Mouse (Mus musculus): ENCODE results near the gene Tex45. TPM values are rescaled to one million over a fixed set of nuclear protein-coding genes. Genes with fewer than 3 reads are reported as not detected.

Gene Tex45
- polyA plus RNA-seq, 1 experiment from 2014 or later: 0.23 TPM

- under 1% methylated on average over 25 of the region's 25 CpGs for WGBS
- H3K27ac ChIP-seq (ENCODE audit: low read depth, low read length): no peak within 1 kb of the TSS
- peak; percentile 97 for DNase-seq (ENCODE audit: low spot score, missing footprints)
- H3K36me3 ChIP-seq (ENCODE audit: control insufficient read depth, insufficient read depth, low read length): peaks cover 3% of the 10 kb centered on the region; the same call in 1 of the 2 replicates
- H3K4me1 ChIP-seq (ENCODE audit: control insufficient read depth, insufficient read depth, low read length): 0 out of 2 replicates have a peak, but pooled peaks cover 2% of the 10 kb centered on the region
- no peaks in the 10 kb centered on the region for H3K9me3 ChIP-seq (ENCODE audit: control insufficient read depth, low read length)
- peak within 1 kb of the TSS; percentile 85 for H3K4me2 ChIP-seq
- peak within 1 kb of the TSS; percentile 68 for H3K9ac ChIP-seq (ENCODE audit: low read length)
- no peaks in the 10 kb centered on the region for H3K27me3 ChIP-seq (ENCODE audit: control insufficient read depth, insufficient read depth, low read length)
- ATAC-seq (ENCODE audit: low FRiP score): peak; percentile 74
- H3K4me3 ChIP-seq (ENCODE audit: low read depth, low read length): peak within 1 kb of the TSS; percentile 55
Measured at GRCm38 (mm10) chr8:3515260-3515671, 44.6 kb downstream of the Tex45 start, which contains the start of gene Pnpla6. Gene Pnpla6, plus strand, starts transcription at chr8:3515384.

DNA sequence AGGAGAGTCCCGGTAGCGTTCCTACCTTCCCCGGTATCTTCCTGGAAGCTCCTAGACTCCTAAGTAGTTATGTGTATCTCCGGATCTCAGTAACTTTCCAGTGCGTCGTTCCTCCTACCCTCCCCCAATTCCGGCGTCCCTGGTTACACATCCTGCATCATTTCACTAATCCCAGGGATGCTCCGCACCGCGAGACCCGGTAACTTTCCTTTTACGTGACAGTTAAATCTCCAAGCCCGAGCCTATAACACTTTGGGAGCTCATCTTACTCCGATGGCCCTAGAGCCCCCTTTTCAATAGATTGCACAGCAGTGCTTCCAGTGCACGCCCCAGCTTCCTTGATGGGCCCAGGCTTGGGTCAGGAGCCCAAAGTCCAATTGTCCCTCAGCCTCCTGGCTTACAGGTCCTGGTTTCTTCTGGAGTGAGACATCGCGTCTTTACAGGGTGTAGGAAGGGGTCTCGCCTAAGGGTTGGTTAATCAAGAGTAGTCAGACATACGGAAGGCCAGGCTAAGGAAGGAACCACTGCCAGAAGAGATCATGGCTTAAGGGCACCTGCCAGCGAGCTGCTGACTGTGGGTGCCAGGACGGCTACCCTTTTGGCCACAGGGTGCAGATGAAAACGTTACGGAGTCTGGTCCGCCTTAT is 45.2 kb downstream of the Tex45 start:
- peak overlapping the region; percentile 85 for H3K4me2 ChIP-seq
- H3K27ac ChIP-seq (ENCODE audit: low read depth, low read length): no peak overlapping the region
- H3K9ac ChIP-seq (ENCODE audit: low read length): peak overlapping the region; percentile 68
- H3K9me3 ChIP-seq (ENCODE audit: control insufficient read depth, low read length): no peaks in the 10 kb centered on the region
- ATAC-seq (ENCODE audit: low FRiP score) (peak; percentile 38), DNase-seq (ENCODE audit: low spot score, missing footprints) (peak; percentile 94)
- no peaks in the 10 kb centered on the region for H3K27me3 ChIP-seq (ENCODE audit: control insufficient read depth, insufficient read depth, low read length)
- peaks cover 3% of the 10 kb centered on the region; the same call in 1 of the 2 replicates for H3K36me3 ChIP-seq (ENCODE audit: control insufficient read depth, insufficient read depth, low read length)
- 0 out of 2 replicates have a peak, but pooled peaks cover 2% of the 10 kb centered on the region for H3K4me1 ChIP-seq (ENCODE audit: control insufficient read depth, insufficient read depth, low read length)
- under 1% methylated on average over 25 of the region's 25 CpGs for WGBS
- H3K4me3 ChIP-seq (ENCODE audit: low read depth, low read length): peak overlapping the region; percentile 55

GRCm38 (mm10) chr8:3516450-3517116 is 45.9 kb downstream of the Tex45 start:
- H3K27me3 ChIP-seq (ENCODE audit: control insufficient read depth, insufficient read depth, low read length): no peaks in the 10 kb centered on the region
- WGBS: 2% methylated on average over 36 of the region's 36 CpGs
- H3K36me3 ChIP-seq (ENCODE audit: control insufficient read depth, insufficient read depth, low read length): peaks cover 3% of the 10 kb centered on the region; the same call in 1 of the 2 replicates
- H3K4me3 ChIP-seq (ENCODE audit: low read depth, low read length): peak overlapping the region; percentile 55
- no peaks in the 10 kb centered on the region for H3K9me3 ChIP-seq (ENCODE audit: control insufficient read depth, low read length)
- 0 out of 2 replicates have a peak, but pooled peaks cover 2% of the 10 kb centered on the region for H3K4me1 ChIP-seq (ENCODE audit: control insufficient read depth, insufficient read depth, low read length)
- peak; percentile 98 for DNase-seq (ENCODE audit: low spot score, missing footprints)
- H3K4me2 ChIP-seq: peak overlapping the region; percentile 85
- ATAC-seq (ENCODE audit: low FRiP score): peak; percentile 91
- H3K9ac ChIP-seq (ENCODE audit: low read length): peak overlapping the region; percentile 68
- H3K27ac ChIP-seq (ENCODE audit: low read depth, low read length): no peak overlapping the region

DNA sequence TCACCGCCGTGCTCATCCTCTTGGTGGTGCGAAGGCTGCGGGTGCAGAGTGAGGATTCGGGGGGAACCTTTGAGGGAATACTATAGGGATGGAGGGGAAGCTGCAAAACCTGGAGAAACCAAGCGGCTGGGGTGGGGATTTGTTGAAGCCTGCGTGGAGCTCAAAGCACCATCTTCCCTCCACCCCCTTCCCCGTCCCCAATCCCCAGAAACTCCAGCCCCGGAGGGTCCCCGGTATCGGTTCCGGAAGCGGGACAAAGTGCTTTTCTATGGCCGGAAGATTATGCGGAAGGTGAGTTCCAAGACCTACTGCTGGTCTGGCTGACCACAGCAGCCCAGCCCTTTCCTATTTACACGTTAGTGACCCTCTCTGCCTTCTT is 46.4 kb downstream of the Tex45 start:
- Histone ChIP-seq H3K4me1 (ENCODE audit: control insufficient read depth, insufficient read depth, low read length) (0 out of 2 replicates have a peak, but pooled peaks cover 2% of the 10 kb centered on the region), H3K9ac (ENCODE audit: low read length) (peak overlapping the region; percentile 31; the same call in 1 of the 2 replicates), H3K27ac (ENCODE audit: low read depth, low read length) (no peak overlapping the region), H3K4me3 (ENCODE audit: low read depth, low read length) (peak overlapping the region; percentile 55), H3K4me2 (peak overlapping the region; percentile 85), H3K36me3 (ENCODE audit: control insufficient read depth, insufficient read depth, low read length) (peaks cover 2% of the 10 kb centered on the region; the same call in 1 of the 2 replicates), H3K9me3 (ENCODE audit: control insufficient read depth, low read length) (no peaks in the 10 kb centered on the region), H3K27me3 (ENCODE audit: control insufficient read depth, insufficient read depth, low read length) (no peaks in the 10 kb centered on the region)
- WGBS: 12% methylated on average over 16 of the region's 16 CpGs
- ATAC-seq (ENCODE audit: low FRiP score) (no peak; the same call in 1 of the 2 replicates), DNase-seq (ENCODE audit: low spot score, missing footprints) (peak; percentile 86)

GRCm38 (mm10) chr8:3522007-3522697 is 51.5 kb downstream of the Tex45 start:
- DNase-seq (ENCODE audit: low spot score, missing footprints) (no peak), ATAC-seq (ENCODE audit: low FRiP score) (no peak)
- Histone ChIP-seq H3K4me3 (ENCODE audit: low read depth, low read length) (no peak overlapping the region), H3K9ac (ENCODE audit: low read length) (no peak overlapping the region), H3K36me3 (ENCODE audit: control insufficient read depth, insufficient read depth, low read length) (peaks cover 2% of the 10 kb centered on the region; the same call in 1 of the 2 replicates), H3K4me1 (ENCODE audit: control insufficient read depth, insufficient read depth, low read length) (no peaks in the 10 kb centered on the region), H3K4me2 (no peak overlapping the region), H3K9me3 (ENCODE audit: control insufficient read depth, low read length) (no peaks in the 10 kb centered on the region), H3K27me3 (ENCODE audit: control insufficient read depth, insufficient read depth, low read length) (no peaks in the 10 kb centered on the region), H3K27ac (ENCODE audit: low read depth, low read length) (no peak overlapping the region)
- WGBS: 90% methylated on average over 13 of the region's 13 CpGs

- H3K27ac ChIP-seq (ENCODE audit: low read depth, low read length): no peak overlapping the region
- no peak overlapping the region for H3K4me2 ChIP-seq
- ATAC-seq (ENCODE audit: low FRiP score): no peak
- no peaks in the 10 kb centered on the region for H3K4me1 ChIP-seq (ENCODE audit: control insufficient read depth, insufficient read depth, low read length)
- 87% methylated on average over 5 of the region's 5 CpGs for WGBS
- H3K9me3 ChIP-seq (ENCODE audit: control insufficient read depth, low read length): no peaks in the 10 kb centered on the region
- no peaks in the 10 kb centered on the region for H3K27me3 ChIP-seq (ENCODE audit: control insufficient read depth, insufficient read depth, low read length)
- H3K36me3 ChIP-seq (ENCODE audit: control insufficient read depth, insufficient read depth, low read length): peaks cover 4% of the 10 kb centered on the region; the same call in 1 of the 2 replicates
- no peak for DNase-seq (ENCODE audit: low spot score, missing footprints)
- H3K4me3 ChIP-seq (ENCODE audit: low read depth, low read length): no peak overlapping the region
- H3K9ac ChIP-seq (ENCODE audit: low read length): no peak overlapping the region
Measured at GRCm38 (mm10) chr8:3530816-3531215, 60.2 kb downstream of the Tex45 start.

- Histone ChIP-seq H3K9me3 (ENCODE audit: control insufficient read depth, low read length) (no peaks in the 10 kb centered on the region), H3K9ac (ENCODE audit: low read length) (no peak overlapping the region), H3K4me2 (no peak overlapping the region), H3K27me3 (ENCODE audit: control insufficient read depth, insufficient read depth, low read length) (no peaks in the 10 kb centered on the region), H3K36me3 (ENCODE audit: control insufficient read depth, insufficient read depth, low read length) (peaks cover 4% of the 10 kb centered on the region; the same call in 1 of the 2 replicates), H3K4me3 (ENCODE audit: low read depth, low read length) (no peak overlapping the region), H3K27ac (ENCODE audit: low read depth, low read length) (no peak overlapping the region), H3K4me1 (ENCODE audit: control insufficient read depth, insufficient read depth, low read length) (no peaks in the 10 kb centered on the region)
- no peak for ATAC-seq (ENCODE audit: low FRiP score)
- 92% methylated on average over 18 of the region's 18 CpGs for WGBS
- DNase-seq (ENCODE audit: low spot score, missing footprints): no peak
Measured at GRCm38 (mm10) chr8:3531936-3532335, 61.3 kb downstream of the Tex45 start.

GRCm38 (mm10) chr8:3536053-3536841 is 65.6 kb downstream of the Tex45 start:
- ATAC-seq (ENCODE audit: low FRiP score): peak; percentile 60
- Histone ChIP-seq H3K27ac (ENCODE audit: low read depth, low read length) (no peak overlapping the region), H3K36me3 (ENCODE audit: control insufficient read depth, insufficient read depth, low read length) (peaks cover 3% of the 10 kb centered on the region; the same call in 1 of the 2 replicates), H3K9me3 (ENCODE audit: control insufficient read depth, low read length) (no peaks in the 10 kb centered on the region), H3K4me3 (ENCODE audit: low read depth, low read length) (no peak overlapping the region), H3K4me1 (ENCODE audit: control insufficient read depth, insufficient read depth, low read length) (no peaks in the 10 kb centered on the region), H3K4me2 (no peak overlapping the region), H3K9ac (ENCODE audit: low read length) (no peak overlapping the region), H3K27me3 (ENCODE audit: control insufficient read depth, insufficient read depth, low read length) (no peaks in the 10 kb centered on the region)
- WGBS: 59% methylated on average over 15 of the region's 15 CpGs
- no peak for DNase-seq (ENCODE audit: low spot score, missing footprints)
